Mouse (Mus musculus) left cerebral cortex, adult 9 months (tissue): ENCODE results near the gene Glis3.

Experiments
- DNase-seq, 2 experiments: peaks; one replicate each; pipeline ENCODE4 v3.0.0; 2022; ENCODE audit warnings: low spot score in 2 of 2

Glis3 gene

GRCm38 (mm10) chr19:28531750-28532149, 148.1 kb downstream of the Glis3 start:
- no peak for DNase-seq

- no peak for DNase-seq
Observed at GRCm38 (mm10) chr19:28530846-28531245, 149.0 kb downstream of the Glis3 start.

GRCm38 (mm10) chr19:28529006-28529405, 150.9 kb downstream of the Glis3 start:
- no peak for DNase-seq

GRCm38 (mm10) chr19:28527446-28527845, 152.4 kb downstream of the Glis3 start:
- DNase-seq: no peak

- no peak for DNase-seq
Observed at GRCm38 (mm10) chr19:28525331-28525730, 154.5 kb downstream of the Glis3 start.

- DNase-seq: no peak
Observed at GRCm38 (mm10) chr19:28522289-28522688, 157.6 kb downstream of the Glis3 start.

GRCm38 (mm10) chr19:28520761-28521181, 159.1 kb downstream of the Glis3 start:
- DNase-seq: no peak

- no peak for DNase-seq
Observed at GRCm38 (mm10) chr19:28520128-28520745, 159.6 kb downstream of the Glis3 start.

GRCm38 (mm10) chr19:28519296-28519695, 160.6 kb downstream of the Glis3 start:
- DNase-seq: no peak

- DNase-seq: no peak
Observed at GRCm38 (mm10) chr19:28518846-28519245, 161.0 kb downstream of the Glis3 start.

GRCm38 (mm10) chr19:28518266-28518665, 161.6 kb downstream of the Glis3 start:
- DNase-seq: no peak

- no peak for DNase-seq
Observed at GRCm38 (mm10) chr19:28517464-28518080, 162.3 kb downstream of the Glis3 start.

GRCm38 (mm10) chr19:28516487-28516886, 163.4 kb downstream of the Glis3 start:
- DNase-seq: no peak

- DNase-seq: no peak
Observed at GRCm38 (mm10) chr19:28512475-28512874, 167.4 kb downstream of the Glis3 start.

- no peak for DNase-seq
Observed at GRCm38 (mm10) chr19:28511910-28512309, 168.0 kb downstream of the Glis3 start.

- DNase-seq: no peak
Observed at GRCm38 (mm10) chr19:28505376-28505775, 174.5 kb downstream of the Glis3 start.

- peak; percentile 54 to 82 for DNase-seq
Observed at GRCm38 (mm10) chr19:28503011-28503410, 176.9 kb downstream of the Glis3 start.

GRCm38 (mm10) chr19:28500975-28501374, 178.9 kb downstream of the Glis3 start:
- DNase-seq: no peak

GRCm38 (mm10) chr19:28500505-28500904, 179.4 kb downstream of the Glis3 start:
- DNase-seq: no peak

- no peak for DNase-seq
Observed at GRCm38 (mm10) chr19:28499786-28500185, 180.1 kb downstream of the Glis3 start.

- DNase-seq: no peak
Observed at GRCm38 (mm10) chr19:28495926-28496325, 184.0 kb downstream of the Glis3 start.

- no peak for DNase-seq
Observed at GRCm38 (mm10) chr19:28493605-28494260, 186.1 kb downstream of the Glis3 start.

- no peak for DNase-seq
Observed at GRCm38 (mm10) chr19:28478055-28478454, 201.8 kb downstream of the Glis3 start.
